Mouse (Mus musculus) cerebellum, postnatal 25 days (tissue): ENCODE measurements around the gene Abi3.
"Not testable (repeated sequence)": the region's sequence is repeated elsewhere in the genome, so short reads cannot be mapped to it uniquely, and the experiment has no call there.

Source experiments
- DNase-seq, 2 experiments: peaks; one replicate each; pipeline ENCODE4 v3.0.0; 2021; ENCODE audit warnings: mixed read lengths in 2 of 2

Abi3 gene

DNA sequence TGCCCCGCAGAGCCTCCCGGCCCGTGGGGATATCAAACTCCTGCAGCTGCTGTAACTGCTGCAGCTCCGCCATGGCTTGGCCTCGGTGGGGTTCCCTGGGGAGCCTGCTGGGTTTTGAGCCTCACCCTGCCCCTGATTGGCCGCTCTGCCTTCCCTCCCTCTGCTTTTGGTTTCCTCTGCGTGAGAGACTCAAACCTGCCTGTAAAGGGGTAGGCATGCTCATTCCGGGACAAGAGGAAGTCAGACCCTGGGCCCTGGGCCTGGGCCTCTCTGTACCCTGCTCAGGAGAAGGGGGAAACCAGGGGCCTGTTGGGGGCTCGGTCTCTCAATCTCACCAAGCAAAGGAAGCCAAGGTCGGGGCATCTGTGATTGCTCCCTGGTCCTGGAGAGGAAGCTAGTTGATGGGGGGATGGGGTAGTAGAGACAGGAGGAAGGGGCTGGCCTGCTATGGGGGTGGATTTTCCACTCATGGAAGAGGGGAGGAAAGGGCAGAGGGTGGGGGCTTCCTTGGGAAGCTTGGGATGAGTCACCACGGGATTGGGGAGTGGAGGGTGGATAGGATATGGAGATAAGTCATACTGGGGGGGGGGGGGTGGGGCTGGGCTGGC lies at the start of gene Abi3:
TSS of gene Abi3 (minus strand) at position 403 of the 608 bp plus-strand sequence.
- DNase-seq: no peak

DNA sequence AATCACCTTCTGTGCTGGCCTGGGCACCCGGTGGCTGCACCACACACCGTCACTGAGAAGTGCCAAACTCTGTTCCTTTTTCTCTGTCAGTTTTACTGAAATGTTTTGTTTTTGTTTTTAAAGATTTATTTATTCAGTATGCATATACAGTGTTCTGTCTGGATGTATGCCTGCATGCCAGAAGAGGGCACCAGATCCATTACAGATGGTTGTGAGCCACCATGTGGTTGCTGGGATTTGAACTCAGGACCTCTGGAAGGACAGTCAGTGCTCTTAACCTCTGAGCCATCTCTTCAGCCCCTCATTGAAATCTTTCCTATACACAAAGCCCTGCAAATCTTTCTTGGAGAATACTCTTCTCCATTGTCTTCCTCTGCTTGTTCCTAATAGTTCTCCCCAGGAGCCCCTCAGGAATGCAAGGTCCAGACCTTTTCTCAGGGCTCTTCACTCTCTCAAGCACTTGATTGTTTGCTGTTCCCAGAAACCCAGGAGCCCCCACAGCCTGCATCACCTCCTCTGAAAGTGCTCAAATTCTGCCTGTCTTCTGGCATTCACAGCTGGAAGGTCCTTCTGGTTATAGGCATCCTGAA lies 48.3 kb upstream of the Abi3 start:
- no peak for DNase-seq

DNA sequence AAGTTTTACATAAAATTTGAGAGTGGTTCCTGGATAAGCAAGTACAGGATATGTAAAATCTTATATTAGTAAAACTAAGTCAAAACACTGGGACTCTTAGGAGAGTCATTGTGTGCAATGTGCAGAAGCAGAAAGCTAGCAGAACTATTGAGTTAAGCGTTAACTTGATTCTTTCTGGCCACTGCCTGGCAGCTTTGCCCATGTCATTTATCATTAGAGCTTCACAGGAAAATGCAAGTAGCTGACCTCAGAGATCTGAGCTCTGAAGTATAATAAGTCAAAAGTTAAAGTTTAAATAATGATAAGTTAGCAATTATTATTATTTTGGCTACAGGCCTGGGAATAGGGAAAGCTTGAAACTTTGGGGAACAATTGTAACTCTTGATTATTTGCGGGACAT lies 37.6 kb upstream of the Abi3 start:
- DNase-seq: not testable (repeated sequence)

DNA sequence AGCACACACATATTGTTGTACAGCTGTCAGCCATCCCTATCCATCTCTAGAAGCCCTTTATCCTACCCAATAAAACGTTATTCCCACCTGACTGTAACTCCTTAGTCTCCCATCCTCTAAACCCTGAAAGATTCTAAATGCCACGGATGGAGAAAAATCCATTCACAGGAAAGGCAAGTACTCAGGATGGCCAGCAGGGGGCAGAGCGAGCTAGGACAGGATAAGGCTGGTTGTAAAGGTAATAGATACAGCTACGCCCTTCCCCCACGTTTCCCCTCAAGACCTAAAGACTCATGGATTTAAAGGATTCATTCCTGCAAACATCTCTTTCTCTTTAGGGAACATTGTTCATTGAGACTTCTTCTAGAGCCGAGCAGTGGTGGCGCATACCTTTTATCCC lies 34.0 kb upstream of the Abi3 start:
- DNase-seq: peak; percentile 57 to 79

DNA sequence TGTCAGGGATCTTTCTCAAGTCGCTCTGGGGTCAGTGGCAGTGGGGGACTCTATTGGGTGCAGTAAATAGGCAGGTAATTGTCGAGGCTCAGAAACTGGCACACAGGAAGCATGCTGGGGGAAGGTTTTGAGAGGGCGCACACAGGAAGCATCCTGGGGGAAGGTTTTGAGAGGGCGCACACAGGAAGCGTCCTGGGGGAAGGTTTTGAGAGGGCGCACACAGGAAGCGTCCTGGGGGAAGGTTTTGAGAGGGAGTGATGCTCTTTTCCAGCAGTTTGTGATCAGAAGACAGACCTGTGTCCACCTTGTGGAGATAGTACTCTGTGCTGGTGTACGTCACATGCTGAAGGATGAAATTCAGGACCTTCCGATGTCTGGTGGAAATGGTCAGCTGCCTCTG lies 33.5 kb upstream of the Abi3 start:
- peak; percentile 16 to 22 for DNase-seq

DNA sequence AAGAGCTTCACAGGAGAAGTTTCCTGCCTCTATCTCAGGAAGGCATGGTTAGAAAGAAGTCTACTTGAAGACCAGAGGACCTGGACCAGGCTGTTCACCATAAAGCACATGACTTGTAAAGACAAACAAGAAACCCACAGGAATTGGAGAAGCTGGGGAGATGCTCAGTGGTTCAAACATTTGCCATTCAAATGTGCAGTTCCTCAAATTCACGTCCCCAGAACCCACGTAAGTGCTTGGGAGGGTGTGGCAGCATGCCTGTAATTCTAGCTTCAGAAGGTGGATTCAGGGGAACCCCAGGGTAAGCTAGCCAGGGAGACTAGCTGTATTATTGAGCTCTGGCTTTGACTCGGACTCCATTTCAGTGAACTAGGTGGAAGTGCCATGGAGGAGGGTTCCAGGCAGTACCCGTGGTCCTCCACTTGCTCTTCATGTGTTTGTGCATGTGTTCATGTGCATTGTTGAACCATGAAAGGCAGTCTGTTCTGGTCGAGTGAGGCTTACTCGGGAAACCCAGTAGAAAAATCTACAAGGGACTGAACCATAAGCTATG lies 27.7 kb upstream of the Abi3 start:
- no peak for DNase-seq

DNA sequence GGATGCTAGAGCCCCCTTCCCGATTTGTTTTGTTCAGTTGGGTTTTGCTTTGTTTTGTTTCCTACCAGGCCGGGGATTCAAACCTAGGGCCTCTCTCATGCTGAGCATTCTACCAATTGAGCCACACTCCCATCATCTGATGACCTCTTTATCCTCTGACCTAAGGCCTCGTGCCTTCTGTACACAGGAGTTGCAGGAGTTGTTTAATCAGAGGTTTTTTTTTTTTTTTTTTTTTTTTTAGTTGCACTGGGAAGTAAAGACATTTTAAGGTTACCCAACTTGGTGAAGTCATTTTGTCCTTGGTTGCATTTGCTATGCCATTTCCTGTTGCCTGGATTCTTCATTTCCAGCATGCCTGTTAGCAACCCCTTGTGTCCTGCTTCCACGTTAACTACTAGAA lies 27.2 kb upstream of the Abi3 start:
- DNase-seq: no peak

DNA sequence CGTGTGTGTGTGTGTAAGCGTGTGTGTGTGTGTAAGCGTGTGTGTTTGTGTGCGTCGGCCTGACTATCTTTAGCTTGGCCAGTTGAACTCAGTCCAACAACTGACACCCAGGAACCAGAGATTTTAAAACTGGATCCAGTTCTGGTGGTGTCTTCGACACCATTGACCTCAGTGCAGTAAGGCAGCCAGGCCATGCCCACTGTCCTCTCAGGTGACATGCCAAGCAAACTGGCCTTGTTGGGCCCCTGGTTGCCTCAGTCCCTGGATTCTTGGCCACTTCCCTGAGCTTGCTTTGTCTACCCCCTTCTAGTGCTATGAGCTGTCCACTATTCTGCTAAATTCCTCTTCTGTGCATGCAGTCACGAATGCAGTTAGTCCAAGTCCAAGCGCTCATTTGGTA lies 19.1 kb upstream of the Abi3 start:
- DNase-seq: no peak

DNA sequence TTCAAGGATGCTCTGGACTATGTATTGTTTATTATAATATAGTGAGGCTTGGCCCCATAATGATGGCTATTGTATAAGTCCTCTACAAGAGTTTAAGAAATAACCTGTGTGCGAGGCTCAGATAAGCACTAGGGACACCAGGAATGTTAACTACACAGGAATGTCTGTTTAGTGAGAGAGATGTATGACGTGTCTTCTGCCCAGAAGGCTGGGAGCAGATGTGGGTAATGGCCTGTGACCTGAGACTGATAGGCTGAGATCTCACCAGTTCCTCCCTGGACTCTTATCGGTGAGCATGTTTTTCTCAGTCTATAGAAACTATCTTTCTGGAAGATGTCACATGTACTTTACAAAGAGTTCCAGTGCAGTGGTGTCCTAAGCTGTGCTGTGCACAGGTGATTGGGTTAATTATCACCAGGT lies 17.8 kb upstream of the Abi3 start:
- DNase-seq: no peak

DNA sequence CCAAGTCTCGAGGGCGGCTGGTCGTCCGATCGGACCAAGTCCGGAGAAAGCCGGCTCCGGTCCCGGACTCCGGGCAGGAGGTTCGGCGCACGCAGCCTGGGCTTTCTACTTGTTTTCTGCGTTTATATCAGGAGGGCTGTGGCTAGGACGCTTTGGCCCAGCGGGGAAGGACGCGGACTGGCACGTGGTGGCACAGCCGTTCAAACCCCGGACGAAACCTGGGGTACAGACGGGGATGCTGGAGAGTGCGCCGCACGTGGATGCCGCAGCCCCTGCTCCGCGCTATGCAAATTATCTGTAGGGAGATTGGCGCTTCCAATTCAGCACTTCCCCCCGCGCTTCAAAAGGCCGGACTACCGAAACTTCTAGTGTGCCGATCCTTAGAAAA lies 17.2 kb upstream of the Abi3 start:
- peak in 1 of 2 experiments; percentile 81 for DNase-seq

DNA sequence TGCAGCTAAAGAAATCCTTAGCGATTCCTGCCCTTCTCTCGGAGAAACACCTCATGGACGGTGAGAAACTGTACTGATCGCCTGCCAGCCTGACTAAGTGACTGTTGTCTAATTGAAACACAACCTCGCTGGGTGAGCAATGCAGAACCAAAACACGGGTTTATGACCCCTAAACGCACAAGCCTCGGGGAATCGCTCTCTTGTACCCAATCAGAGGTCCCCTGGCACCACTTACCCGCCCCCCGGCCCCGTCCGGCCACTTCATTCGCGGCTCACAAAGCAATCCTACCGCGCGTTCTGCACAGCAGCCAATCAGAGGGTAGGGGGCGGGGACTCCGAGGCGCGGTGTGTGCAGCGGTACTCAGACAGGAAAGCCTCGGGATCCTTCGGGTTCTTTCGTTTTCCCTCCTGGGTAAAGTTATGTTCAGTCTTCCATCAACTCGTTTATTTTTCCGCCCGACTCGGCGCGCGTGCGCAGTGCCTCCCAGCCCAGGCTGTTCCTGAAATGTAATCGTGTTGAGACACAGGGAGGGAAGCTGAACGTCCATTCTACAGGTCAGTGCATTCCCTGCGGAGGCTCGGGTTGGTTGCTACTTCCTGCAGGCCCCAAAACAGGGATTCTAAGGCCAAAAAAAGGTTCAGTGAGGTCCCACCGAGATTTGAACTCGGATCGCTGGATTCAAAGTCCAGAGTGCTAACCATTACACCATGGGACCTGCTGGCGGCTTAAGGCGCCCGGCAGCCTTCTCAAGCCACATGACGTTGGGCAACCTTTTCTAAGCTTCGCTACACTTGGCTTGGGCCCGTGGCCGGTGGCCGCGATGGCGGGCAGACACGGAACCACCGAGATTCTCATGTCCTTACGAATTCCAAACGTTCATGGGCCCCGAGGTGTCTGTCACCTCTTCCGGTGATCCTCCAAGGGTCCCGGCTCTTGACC lies 16.5 kb upstream of the Abi3 start:
- peak; percentile 98 for DNase-seq

DNA sequence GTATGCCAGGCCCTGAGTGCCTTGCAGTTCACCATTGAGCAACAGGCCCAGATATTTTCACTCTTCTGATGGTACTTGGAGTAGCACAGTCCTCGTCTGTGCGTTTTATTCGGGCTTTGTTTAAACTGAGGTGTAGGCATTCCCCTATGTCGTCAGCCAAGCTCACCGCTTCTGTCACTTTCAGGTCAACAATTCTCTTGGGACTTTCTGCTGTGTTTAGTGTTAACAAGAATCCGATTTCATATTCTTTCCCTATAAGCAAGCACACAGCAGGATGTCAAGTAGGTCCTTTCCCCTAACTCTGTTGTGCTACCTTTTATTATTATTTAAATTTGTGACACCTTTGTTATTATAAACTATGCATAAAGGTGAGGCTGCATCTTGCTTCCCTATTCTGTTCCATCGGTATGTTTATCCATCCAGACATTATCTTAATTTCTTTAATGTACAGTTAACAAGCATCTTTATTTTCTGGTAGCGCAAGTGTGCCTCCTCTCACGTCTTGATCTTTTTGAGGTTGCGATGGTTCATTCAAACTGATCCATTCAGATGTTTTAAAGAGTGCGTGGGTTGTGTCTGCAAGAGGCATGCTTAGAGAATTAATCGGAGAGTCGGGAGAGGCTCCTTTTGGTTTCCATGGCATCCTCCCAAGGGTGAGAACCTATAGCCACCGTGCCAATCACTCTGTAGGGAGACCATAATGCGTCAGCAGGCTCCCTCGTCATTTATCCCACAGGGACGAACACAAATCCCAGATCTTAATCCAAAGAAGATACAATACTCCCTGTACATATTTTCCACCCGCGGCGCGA lies 15.6 kb upstream of the Abi3 start:
- no peak for DNase-seq

DNA sequence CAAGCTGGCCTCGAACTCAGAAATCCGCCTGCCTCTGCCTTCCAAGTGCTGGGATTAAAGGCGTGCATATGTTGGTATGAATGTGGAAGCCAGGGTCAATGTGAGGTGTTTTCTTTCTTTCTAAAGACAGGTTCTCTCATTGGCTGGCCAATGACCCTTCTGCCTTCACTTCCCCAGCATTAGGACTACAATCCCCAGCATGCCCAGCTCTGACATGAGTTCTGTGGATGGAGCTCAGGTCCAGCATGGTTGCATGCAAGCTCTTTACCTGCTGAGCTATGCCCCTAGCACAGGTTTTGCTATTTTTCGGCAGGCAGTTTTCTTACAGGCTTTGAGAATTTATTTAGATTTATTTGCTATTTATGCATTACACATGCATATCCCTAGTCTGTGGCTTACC lies 15.0 kb upstream of the Abi3 start:
- DNase-seq: peak; percentile 52 to 69

DNA sequence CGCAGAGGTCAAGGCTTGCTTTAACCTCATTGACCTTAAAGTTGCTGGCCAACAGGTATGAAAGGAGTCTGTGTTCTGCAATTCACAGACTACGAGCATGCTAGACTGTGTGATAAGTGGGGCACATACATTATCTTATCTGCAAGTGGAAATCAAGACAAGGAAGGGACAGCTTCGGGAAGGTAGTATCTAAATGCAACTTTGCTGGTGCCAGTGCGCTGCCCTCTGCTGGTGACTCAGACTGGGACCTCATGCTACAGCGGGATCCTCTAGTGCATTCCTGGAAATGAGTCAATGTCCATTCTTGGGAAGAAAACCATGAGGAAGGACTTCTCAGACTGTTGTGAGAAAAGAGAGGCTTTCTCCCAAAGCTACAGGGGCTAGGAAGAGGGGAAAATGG lies 11.4 kb upstream of the Abi3 start:
- peak; percentile 69 to 83 for DNase-seq

DNA sequence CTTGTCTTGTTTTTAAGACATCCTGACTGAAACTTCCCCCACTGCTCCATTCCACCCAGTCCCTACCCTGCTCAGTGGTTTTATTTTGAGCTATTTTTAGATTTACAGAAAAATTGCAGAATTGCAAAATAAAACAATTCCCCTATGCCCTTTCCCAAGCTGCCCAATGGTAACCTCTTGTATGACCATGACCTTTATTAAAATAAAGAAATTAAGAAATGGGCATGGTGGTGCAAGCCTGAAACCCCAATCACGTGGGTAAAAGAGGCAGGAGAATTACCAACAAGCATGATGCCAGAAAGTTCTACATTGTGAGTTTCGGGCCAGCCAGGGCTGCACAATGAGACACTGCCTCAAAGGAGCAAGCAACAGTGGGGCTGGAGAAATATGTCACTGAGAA lies 8.6 kb upstream of the Abi3 start:
- no peak for DNase-seq

DNA sequence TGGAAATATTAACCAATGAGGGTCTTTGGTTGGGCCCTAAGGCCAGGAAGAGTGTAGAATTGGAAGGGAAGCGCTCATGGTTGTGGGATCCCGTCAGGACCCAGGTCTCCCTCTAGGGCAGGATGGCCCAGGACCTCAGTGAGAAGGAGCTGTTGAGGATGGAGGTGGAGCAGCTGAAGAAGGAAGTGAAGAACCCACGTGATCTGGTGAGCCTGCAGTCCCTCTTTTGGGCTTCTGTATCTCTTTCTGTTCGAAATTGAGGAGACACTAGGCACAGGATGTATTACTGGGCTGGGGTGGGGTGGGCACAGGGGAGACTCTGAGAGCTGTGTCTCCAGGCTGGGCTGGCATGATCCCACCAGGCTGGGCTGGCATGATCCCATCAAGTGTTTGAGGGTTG lies 2.7 kb upstream of the Abi3 start:
- DNase-seq: no peak

DNA sequence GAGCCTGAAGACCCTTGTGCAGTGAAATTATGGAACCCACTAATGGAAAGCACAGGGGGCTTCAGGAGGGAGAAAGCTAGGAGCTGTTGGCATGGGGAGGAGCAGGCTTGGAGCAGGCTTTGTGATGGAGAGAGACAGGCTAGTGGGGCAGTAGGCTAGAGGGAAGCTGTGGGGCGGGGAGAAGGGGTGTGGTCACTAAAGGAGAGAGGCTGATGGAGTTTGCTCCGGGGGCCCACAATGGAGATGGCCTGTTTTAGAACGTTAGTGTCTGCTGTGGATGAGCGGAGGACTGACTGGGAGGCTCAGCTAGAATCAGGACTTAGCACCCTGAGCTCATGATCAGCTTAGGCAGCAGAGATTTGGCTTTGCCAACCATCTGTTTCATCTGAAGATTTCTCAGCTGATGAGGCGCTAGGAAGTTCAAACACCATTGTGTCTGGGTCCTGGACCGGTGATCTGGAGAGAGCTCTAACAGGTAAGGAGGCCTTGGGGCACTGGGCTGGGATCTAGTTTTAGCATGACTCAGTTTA lies 1.2 kb upstream of the Abi3 start:
- DNase-seq: no peak

DNA sequence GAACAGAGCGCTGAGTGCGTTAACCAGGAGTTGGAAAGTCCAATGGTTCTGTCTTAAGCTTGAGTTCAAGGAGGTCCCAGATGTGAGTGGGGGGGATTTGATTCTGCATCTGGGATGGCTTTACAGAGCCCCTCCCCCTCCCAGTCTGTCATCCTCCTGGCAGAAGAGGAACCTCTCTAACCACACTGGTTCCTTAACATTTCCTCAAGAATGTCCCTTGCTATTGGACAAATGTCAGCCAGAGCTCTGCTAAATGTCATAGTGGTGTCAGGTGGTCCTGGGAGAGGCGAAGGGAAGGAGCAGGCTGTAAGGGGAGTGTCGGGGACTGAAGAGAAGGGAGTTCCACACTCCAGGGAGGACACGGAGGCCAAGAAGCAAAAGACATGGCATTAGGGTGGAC lies 677 bp upstream of the Abi3 start:
- DNase-seq: no peak

DNA sequence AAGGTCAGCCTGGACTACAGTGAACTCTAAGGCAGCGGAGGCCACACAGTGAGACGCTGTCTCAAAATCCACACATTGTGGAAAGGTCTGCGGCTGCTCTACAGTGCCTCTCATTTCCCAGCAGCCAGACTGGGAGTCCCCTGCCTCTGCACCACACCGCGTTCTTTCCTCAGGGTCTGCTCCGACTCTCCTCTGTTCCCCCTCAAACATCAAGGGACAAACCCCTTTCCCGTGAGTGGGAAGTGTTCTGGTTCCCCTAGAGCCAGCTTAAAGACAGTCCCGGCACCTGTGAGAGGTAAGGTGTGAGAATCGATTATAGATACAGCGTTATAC lies 812 bp downstream of the Abi3 start:
- DNase-seq: no peak

DNA sequence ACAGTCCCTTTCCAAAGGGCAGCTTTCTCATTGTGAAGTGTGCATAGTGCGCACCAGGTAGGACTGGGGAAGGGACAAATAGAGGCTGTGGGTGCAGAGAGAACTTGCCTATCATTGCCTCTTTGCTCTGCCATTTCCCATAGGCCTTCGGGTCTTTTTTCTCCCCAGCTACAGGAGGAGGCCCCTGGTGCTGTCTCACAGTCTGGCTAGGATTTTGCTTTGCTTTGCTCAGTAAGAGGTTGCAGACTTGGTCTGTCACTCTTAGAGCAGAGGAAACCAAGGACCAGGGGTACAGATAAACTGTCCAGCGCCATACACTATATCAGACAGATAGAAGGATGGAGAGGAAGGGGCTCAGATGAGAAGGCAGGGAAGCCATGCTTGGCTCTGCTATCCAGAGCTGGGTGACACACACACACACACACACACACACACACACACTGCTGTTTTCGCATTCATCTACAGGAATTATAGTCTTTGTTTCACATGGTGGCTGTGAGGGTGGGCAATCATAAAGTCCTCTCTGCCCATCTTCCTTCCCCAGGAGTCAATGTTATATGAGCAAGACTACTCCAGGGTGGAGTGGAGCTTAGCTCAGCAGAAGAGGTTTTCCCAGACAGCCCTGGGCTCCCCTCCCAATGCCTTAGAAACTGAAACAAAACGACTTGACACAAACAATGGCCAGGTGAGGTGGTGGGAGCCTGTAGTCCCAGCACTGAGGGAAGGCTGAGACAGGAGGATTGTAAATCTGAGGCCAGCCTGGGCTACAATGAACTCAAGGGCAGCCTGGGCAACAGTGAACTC lies 1.4 kb downstream of the Abi3 start:
- no peak for DNase-seq

DNA sequence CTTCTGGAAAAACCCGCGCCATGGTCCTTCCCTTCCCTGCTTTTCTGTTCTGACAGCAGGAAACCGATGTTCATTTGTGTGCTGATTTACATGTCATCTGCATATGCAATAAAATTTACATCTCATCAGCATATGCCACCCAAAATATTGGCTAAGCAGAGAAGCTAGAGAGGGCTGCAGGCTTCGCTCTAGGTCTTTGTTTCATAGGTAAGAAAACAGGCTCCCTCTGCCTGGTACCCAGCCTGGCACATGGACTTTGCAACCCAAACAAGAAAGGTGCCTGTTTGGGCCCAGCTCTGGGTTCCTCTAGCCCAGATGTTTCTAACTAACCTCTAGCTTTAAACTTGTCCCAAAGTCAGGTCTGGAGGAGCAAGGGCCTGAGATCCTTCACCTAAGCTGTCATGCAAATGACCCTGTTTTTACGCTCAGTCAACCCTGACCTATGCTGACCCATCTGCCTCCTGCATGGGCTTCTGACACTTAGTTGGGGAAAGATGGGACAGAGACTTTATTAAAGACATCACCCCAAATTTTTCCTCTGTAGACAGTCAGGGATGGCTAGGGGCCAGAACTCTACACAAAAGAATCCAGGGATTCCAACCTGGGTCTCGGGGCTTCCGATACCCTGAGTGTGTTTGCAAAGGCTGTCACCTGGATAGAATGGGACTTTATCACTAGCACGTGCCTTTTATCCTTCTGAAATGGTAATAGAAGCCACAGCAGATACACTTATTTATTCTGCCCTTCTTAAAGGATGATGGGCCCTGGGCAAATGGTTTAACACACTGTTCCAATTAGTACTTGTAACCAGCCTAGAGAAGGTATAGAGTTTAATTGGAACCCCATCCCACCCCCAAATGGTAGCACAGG lies 3.0 kb downstream of the Abi3 start:
- DNase-seq: no peak
